Mouse (Mus musculus) large intestine, adult 2 months (tissue): Measurements from ENCODE around the gene Vamp3. TPM values are rescaled to one million over a fixed set of nuclear protein-coding genes. Genes with fewer than 3 reads are reported as not detected.
A peak's percentile ranks its signal among the peaks of the same experiment; 100 is the strongest.
"Not testable (repeated sequence)": the region's sequence is repeated elsewhere in the genome, so short reads cannot be mapped to it uniquely, and the experiment has no call there.

Experiments used
- DNase-seq: peaks from one replicate; pipeline ENCODE4 v3.0.0-alpha.2; 2012; ENCODE audit warnings: low read depth, low spot score
- WGBS: fragments of 180-500 bp; shearing (Covaris S2); methylation state at CpG from one replicate; pipeline ENCODE4 v1.1.7; 2018; 5-methylcytosine and 5-hydroxymethylcytosine counted together
- polyA plus RNA-seq: library from polyadenylated mRNA; depleted of rRNA; stranded (reverse); fragments of >200 nt; gene quantifications from 2 replicates; pipeline ENCODE4 v1.2.3, GENCODE M21; 2012

Vamp3 gene
- polyA plus RNA-seq, 1 experiment = 54.0 TPM

GRCm38 (mm10) chr4:151051162-151051561 lies 6.6 kb downstream of the Vamp3 start:
- WGBS = 63% methylated on average over 1 of the region's 1 CpGs
- no peak for DNase-seq

DNA sequence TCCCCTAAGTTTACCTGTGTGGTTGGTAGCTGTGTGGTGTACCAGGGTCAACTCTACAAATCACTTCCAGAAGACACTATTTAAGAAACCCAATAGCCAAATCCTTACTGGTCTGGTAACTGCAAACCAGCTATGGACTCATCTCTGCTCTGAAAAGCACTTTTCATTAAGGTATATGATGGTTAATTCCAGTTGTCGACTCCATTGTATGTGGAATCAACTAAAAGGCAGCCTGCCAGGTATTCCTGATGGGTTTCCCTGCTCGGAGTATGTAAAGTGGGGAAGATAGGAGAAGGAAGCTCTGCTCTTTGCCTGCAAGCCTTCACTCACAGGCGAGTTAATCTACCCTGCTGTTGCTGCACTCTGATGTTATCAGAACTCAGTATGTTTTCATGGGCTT lies 11.2 kb downstream of the Vamp3 start:
- 90% methylated on average over 3 of the region's 3 CpGs for WGBS
- DNase-seq = no peak

DNA sequence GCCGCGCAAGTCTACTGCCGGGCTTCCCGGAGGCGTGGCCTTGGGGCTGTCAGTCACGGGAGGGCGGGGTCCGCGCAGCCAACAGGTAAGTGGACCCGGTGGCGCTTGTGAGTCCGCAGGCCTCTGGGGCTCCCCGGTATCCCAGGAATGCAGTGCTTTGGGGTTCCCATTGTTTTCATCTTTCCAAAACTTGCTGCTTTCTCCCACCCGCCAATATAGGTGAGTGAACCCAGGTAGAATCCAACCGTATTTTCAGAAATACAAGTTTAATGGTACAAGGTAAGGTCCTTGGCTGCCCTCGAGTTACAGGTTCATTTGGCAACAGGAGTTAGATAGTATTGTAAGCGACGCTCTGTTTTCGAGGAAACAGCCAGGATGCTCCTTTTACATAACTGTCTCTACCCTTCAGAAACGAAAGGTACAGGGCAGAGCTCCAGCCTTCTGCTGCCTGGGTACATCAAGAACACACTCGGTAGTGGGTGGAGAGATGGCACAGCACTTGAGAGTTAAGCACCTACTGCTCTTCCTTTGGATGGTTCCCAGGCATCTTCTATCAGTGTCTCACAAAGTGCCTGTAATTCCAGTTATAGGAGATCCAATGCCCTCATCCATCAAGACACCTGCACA lies 12.7 kb downstream of the Vamp3 start:
- 2% methylated on average over 21 of the region's 21 CpGs for WGBS
- peak; percentile 82 for DNase-seq

GRCm38 (mm10) chr4:151044037-151044943 lies 13.5 kb downstream of the Vamp3 start, which contains the start of gene Per3:
Per3 (minus strand) TSS chr4:151044665.
- WGBS = 1% methylated on average over 79 of the region's 79 CpGs
- DNase-seq = peak; percentile 75

- WGBS = 16% methylated on average over 5 of the region's 5 CpGs
- no peak for DNase-seq
Measured at GRCm38 (mm10) chr4:151043281-151043680, 14.5 kb downstream of the Vamp3 start.

DNA sequence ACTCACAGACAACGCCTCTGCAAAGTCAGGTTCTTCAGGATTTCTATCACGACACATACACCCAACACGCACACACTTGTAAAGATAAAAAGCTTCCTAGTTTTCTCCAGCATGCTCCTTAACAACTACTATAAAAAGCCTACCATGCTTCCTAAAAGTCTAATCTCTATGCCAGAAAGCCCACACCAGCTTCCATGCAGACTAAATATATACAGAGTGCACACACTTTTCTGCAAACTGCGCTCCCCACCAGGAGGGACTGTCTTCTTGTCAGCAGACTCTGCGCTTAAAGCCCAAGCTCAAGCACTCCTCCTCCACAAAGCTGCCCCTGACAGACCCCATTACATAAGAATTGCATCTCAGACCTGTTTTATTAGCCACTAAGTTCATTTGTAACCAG lies 16.3 kb downstream of the Vamp3 start:
- WGBS = 66% methylated on average over 5 of the region's 5 CpGs
- DNase-seq = no peak

DNA sequence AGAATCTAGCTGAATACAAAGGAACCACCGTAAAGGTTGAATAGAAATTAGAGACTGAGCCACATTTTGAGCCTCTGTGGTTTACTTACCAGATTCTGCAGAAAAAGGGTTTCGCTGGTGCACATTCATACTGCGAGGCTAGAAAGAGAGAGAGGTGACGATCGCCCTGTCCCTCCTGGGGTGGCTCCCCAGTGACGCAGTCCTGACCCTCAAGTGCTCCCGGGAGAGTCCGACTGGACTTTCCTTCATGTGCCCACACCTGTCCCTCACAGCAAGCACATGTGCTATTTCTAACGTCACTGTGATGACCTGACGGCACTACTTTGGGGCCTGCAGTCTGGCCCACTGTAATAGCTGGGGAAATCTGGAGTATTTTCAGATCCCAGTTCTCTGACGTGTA lies 20.0 kb downstream of the Vamp3 start:
- 93% methylated on average over 11 of the region's 11 CpGs for WGBS
- no peak for DNase-seq

DNA sequence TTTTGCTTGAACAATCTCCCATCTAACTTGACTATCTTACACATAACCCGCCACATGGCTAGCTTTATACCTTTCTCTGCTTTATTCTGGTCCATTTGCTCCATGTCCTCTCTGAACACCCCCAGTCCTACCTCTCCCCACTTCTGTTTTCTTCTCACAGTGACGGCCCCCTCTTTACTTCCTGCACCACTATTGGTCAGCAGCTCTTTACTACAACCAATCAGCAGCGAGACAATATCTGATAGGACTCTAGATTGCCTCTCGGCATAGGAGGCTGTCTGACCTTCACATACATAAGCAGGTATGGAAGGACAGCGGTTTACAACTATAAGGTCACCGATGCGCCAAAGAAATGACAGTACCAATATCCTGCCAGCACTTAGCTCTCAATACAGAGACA lies 21.2 kb downstream of the Vamp3 start:
- no peak for DNase-seq
- WGBS = 87% methylated on average over 7 of the region's 7 CpGs

- no peak for DNase-seq
- 59% methylated on average over 6 of the region's 6 CpGs for WGBS
Measured at GRCm38 (mm10) chr4:151027001-151027400, 30.8 kb downstream of the Vamp3 start.

DNA sequence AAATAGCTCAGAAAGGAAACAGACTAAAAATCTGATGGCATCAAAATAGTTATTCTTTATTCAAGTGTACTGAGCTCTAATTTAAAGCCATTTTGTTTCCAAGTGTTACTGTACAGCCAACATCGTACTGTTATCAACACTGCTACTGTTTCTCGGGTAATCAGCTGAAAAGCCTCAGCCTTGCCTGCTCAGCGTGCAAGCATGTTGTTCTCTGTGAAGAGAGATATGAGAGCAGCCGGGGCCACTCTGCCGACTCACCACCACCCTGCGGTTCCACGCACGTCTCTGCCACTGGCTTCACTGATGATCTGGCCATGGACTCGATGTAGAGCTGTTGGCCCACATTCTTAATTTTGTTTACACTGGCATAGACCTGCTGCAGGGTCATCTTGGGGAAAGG lies 33.6 kb downstream of the Vamp3 start:
- 84% methylated on average over 9 of the region's 9 CpGs for WGBS

DNA sequence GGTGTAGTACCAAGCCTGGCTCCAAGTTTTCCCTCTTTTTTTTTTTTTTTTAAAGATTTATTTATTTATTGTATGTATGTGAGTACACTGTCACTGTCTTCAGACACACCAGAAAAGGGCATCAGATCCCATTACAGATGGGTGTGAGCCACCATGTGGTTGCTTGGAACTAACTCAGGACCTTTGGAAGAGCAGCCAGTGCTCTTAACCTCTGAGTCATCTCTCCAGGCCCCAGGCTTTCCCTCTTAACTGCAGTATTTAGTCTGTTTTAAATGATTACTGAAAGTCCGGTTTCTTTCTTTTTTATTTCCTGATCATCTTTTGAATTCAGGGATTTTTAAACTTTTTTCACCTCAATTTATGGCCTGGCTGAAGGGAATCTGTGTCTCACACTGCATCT lies 40.4 kb downstream of the Vamp3 start:
- 82% methylated on average over 1 of the region's 1 CpGs for WGBS
- not testable (repeated sequence) for DNase-seq

More for the DNA sequence above, 33.6 kb downstream of the Vamp3 start:
- DNase-seq = no peak

DNA sequence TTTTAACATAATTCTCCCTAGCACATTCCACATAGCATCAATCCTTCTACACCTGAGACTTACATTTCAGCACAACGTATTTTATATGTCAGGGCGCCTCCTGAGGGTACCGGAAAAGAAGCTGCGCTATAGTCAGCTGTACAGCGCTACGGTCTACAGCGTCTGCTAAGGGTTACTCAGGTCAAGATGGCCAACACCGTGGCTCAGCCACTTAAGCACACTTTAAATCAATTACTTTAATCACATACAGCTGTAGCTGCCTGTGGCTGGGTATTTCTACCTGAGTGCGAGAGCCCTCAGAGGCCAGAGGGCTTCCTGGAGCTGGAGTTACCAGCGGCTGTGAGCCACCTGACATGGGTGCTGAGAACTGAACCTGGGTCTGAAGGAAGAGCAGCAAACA lies 41.8 kb downstream of the Vamp3 start:
- DNase-seq = no peak
- WGBS = 92% methylated on average over 10 of the region's 10 CpGs

- DNase-seq = no peak
- WGBS = 96% methylated on average over 7 of the region's 7 CpGs
Measured at GRCm38 (mm10) chr4:151010316-151010715, 47.4 kb downstream of the Vamp3 start.

GRCm38 (mm10) chr4:151006945-151007344 lies 50.8 kb downstream of the Vamp3 start:
- 68% methylated on average over 6 of the region's 6 CpGs for whole genome bisulfite sequencing
- no peak for DNase-seq

- DNase-seq = no peak
- WGBS = 83% methylated on average over 13 of the region's 13 CpGs
Measured at GRCm38 (mm10) chr4:151005656-151006318, 52.0 kb downstream of the Vamp3 start.

DNA sequence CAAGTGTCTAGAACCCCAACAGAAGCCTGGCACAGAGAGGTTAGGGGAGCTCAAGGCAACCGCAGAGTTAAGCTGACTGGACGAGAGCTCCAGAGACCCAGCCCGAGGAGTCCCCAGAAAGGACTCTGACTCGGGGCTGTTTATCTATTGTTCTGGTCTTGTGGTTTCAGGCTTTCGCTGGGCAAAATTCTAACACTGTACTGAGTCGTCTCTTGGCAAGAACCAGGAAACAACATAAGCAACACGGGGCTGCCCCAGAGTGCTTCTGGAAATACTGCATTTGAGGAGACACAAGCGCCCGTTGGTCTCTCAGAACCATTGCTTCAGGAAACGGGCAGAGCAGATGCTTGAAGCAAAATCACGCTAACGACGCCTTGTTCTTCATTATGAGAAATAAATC lies 56.4 kb downstream of the Vamp3 start:
- WGBS = 45% methylated on average over 13 of the region's 13 CpGs

GRCm38 (mm10) chr4:150998626-150999025 lies 59.1 kb downstream of the Vamp3 start:
- DNase-seq = no peak
- WGBS = 72% methylated on average over 9 of the region's 9 CpGs

More for the DNA sequence above, 56.4 kb downstream of the Vamp3 start:
- DNase-seq = no peak
